Mouse (Mus musculus): ENCODE results near the gene Fam240a. TPM values are rescaled to one million over a fixed set of nuclear protein-coding genes. Genes with fewer than 3 reads are reported as not detected.

Gene Fam240a
- polyA plus RNA-seq, 1 experiment, result not detected

- Histone ChIP-seq H3K4me3 (no peak overlapping the region), H3K79me2 (ENCODE audit: control insufficient read depth, insufficient read depth) (no peaks in the 10 kb centered on the region), H3K36me3 (ENCODE audit: control insufficient read depth, insufficient read depth) (no peaks in the 10 kb centered on the region), H3K27me3 (ENCODE audit: control insufficient read depth, insufficient read depth, insufficient read length) (peaks cover 12% of the 10 kb centered on the region), H3K4me2 (ENCODE audit: low read depth) (no peak overlapping the region), H3ac (ENCODE audit: control insufficient read depth, insufficient read length) (no peak overlapping the region)
- no peak for TF ChIP-seq TCF12 (IDR thresholded peaks at IDR 0.05; ENCODE audit: insufficient read depth, poor library complexity, severe bottlenecking)
- no peak for TF ChIP-seq MAX (IDR thresholded peaks at IDR 0.05; ENCODE audit: low read depth)
- TF ChIP-seq REST (IDR thresholded peaks at IDR 0.05; ENCODE audit: insufficient read depth, insufficient read length), result no peak
- no peak for TF ChIP-seq SRF (IDR thresholded peaks at IDR 0.05; ENCODE audit: control insufficient read depth, insufficient read length, low read depth)
- no peak for TF ChIP-seq CEBPB (IDR thresholded peaks at IDR 0.05; ENCODE audit: insufficient read depth, poor library complexity, severe bottlenecking)
- TF ChIP-seq TCF3 (IDR thresholded peaks at IDR 0.05; ENCODE audit: insufficient read length, low read depth), result no peak
- TF ChIP-seq POLR2A (IDR thresholded peaks at IDR 0.05; ENCODE audit: insufficient read length, low read depth), result no peak
- no peak for TF ChIP-seq POLR2AphosphoS2 (IDR thresholded peaks at IDR 0.05; ENCODE audit: insufficient read length, low read depth)
Observed at GRCm38 (mm10) chr9:110873681-110874659, 42.7 kb downstream of the Fam240a start.

DNA sequence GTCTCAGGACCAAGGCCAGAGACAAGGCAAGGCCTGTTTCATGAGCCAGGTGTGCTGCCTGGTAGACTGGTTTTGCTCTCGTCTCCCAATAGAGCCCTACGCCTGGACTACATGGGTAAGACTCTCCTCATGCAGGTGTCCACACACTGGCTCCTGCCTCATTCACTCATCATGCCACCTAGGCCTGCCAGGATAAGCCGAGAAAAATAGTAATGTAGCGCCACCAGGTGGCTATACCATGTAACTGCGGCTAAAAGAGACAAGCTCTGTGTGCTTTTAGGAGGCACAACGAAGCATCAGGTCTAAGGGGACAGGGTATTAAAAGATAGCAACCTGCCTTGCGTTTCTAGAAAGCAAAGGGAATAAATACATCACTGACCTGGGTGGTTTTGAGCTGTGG, 45.6 kb downstream of the Fam240a start:
- no peak overlapping the region for H3K4me2 ChIP-seq (ENCODE audit: low read depth)
- no peaks in the 10 kb centered on the region for H3K36me3 ChIP-seq (ENCODE audit: control insufficient read depth, insufficient read depth)
- H3ac ChIP-seq (ENCODE audit: control insufficient read depth, insufficient read length), result no peak overlapping the region
- no peaks in the 10 kb centered on the region for H3K79me2 ChIP-seq (ENCODE audit: control insufficient read depth, insufficient read depth)
- TF ChIP-seq TCF3 (IDR thresholded peaks at IDR 0.05; ENCODE audit: insufficient read length, low read depth) (no peak), REST (IDR thresholded peaks at IDR 0.05; ENCODE audit: insufficient read depth, insufficient read length) (peak; percentile 11)
- no peak overlapping the region for H3K4me3 ChIP-seq
- peaks cover 12% of the 10 kb centered on the region for H3K27me3 ChIP-seq (ENCODE audit: control insufficient read depth, insufficient read depth, insufficient read length)

Other genes starting within 250 kb of the Fam240a start
- 0.22 TPM for gene Myl3, start 175.0 kb downstream of the Fam240a start, polyA plus RNA-seq (2012; fragmentation: generic; extraction: Trizol)
- gene Pth1r, start 169.7 kb downstream of the Fam240a start, polyA plus RNA-seq (2012; fragmentation: generic; extraction: Trizol), result 0.20 TPM
- not detected for gene Prss42, start 118.7 kb downstream of the Fam240a start, polyA plus RNA-seq (2012; fragmentation: generic; extraction: Trizol)
- not detected for gene Prss44, start 102.9 kb downstream of the Fam240a start, polyA plus RNA-seq (2012; fragmentation: generic; extraction: Trizol)
- gene Prss43, start 90.2 kb downstream of the Fam240a start, polyA plus RNA-seq (2012; fragmentation: generic; extraction: Trizol), result not detected
- gene Prss45, start 82.3 kb downstream of the Fam240a start, polyA plus RNA-seq (2012; fragmentation: generic; extraction: Trizol), result not detected
- 0.11 TPM for gene Prss46, start 72.4 kb downstream of the Fam240a start, polyA plus RNA-seq (2012; fragmentation: generic; extraction: Trizol)
- 0.02 TPM for gene Prss50, start 58.9 kb downstream of the Fam240a start, polyA plus RNA-seq (2012; fragmentation: generic; extraction: Trizol)
- 2.5 TPM for gene Als2cl, start 37.0 kb downstream of the Fam240a start, polyA plus RNA-seq (2012; fragmentation: generic; extraction: Trizol)
- 0.02 TPM for gene Tmie, start 36.7 kb downstream of the Fam240a start, polyA plus RNA-seq (2012; fragmentation: generic; extraction: Trizol)
- not detected for gene Tdgf1, start 29.3 kb upstream of the Fam240a start, polyA plus RNA-seq (2012; fragmentation: generic; extraction: Trizol)
- 0.49 TPM for gene Lrrc2, start 34.7 kb upstream of the Fam240a start, polyA plus RNA-seq (2012; fragmentation: generic; extraction: Trizol)
- gene Rtp3, start 73.7 kb upstream of the Fam240a start, polyA plus RNA-seq (2012; fragmentation: generic; extraction: Trizol), result not detected
- gene Ltf, start 102.4 kb upstream of the Fam240a start, polyA plus RNA-seq (2012; fragmentation: generic; extraction: Trizol), result not detected
- gene Ccrl2, start 140.7 kb upstream of the Fam240a start, polyA plus RNA-seq (2012; fragmentation: generic; extraction: Trizol), result 0.12 TPM
- 27.8 TPM for gene Lrrfip2, start 200.7 kb upstream of the Fam240a start, polyA plus RNA-seq (2012; fragmentation: generic; extraction: Trizol)